Mouse (Mus musculus): Measurements from ENCODE around the gene Clvs2. TPM values are rescaled to one million over a fixed set of nuclear protein-coding genes. Genes with fewer than 3 reads are reported as not detected.

Clvs2 gene
- polyA plus RNA-seq, 1 experiment from 2014 or later = 1.6 TPM

DNA sequence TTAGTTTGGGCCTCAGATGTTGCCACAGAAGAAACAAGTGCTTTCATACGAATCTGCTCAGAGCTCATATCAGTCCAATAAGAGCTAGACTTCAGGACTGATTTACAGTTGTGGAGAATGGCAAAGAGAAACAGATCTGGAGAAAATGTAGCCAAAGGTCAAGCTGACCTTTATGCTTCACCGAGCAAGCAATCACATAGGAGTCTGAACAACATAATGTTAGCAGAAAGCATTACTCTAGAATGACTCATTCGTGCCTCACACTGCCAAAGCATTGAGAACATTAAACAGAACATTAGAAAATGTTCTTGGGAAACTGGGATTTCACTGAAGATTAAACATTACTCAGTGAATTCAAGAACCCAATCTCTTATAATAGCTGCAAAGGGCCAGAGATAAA, 66.5 kb downstream of the Clvs2 start:
- no peak overlapping the region for H3K9ac ChIP-seq (ENCODE audit: low read length)
- no peaks in the 10 kb centered on the region for H3K4me1 ChIP-seq (replicated peaks; ENCODE audit: control insufficient read depth, insufficient read depth, low read length)
- no peaks in the 10 kb centered on the region for H3K9me3 ChIP-seq (ENCODE audit: control insufficient read depth, low read length)
- no peaks in the 10 kb centered on the region for H3K27me3 ChIP-seq (ENCODE audit: control insufficient read depth, insufficient read depth, low read length)
- no peaks in the 10 kb centered on the region for H3K36me3 ChIP-seq (ENCODE audit: control insufficient read depth, insufficient read depth, low read length)
- DNase-seq (ENCODE audit: low spot score) = no peak
- no peak overlapping the region for H3K4me2 ChIP-seq (ENCODE audit: low read depth, low read length, severe bottlenecking)
- no peak overlapping the region for H3K27ac ChIP-seq (ENCODE audit: low read depth, low read length)
- WGBS = 78% methylated on average over 3 of the region's 3 CpGs
- H3K4me3 ChIP-seq (ENCODE audit: low read depth, low read length) = no peak overlapping the region
- ATAC-seq (replicated peaks; ENCODE audit: low FRiP score) = no peak

DNA sequence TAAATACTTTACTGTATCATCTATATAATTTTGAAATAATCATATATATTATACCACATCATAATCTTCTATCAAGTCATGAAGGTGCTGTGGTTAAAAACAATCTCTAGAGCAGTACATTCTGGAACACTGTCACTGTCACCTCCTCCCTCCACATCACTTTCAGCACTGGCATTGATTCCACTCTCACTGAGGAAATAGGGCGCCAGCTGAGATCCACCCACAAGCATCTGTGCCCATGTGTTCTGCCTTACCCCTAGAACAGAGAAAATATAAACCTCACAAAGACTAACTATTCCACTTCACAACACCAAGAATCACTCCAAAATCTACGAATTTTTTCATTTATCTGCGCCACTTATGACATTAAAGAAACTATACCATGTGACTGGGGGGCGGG, 84.2 kb downstream of the Clvs2 start:
- Histone ChIP-seq H3K27ac (ENCODE audit: low read depth, low read length) (no peak overlapping the region), H3K9ac (ENCODE audit: low read length) (no peak overlapping the region), H3K9me3 (ENCODE audit: control insufficient read depth, low read length) (no peaks in the 10 kb centered on the region), H3K4me2 (ENCODE audit: low read depth, low read length, severe bottlenecking) (no peak overlapping the region), H3K27me3 (ENCODE audit: control insufficient read depth, insufficient read depth, low read length) (no peaks in the 10 kb centered on the region), H3K4me3 (ENCODE audit: low read depth, low read length) (no peak overlapping the region), H3K36me3 (ENCODE audit: control insufficient read depth, insufficient read depth, low read length) (no peaks in the 10 kb centered on the region), H3K4me1 (replicated peaks; ENCODE audit: control insufficient read depth, insufficient read depth, low read length) (no peaks in the 10 kb centered on the region)
- 84% methylated on average over 4 of the region's 4 CpGs for WGBS
- no peak for ATAC-seq (replicated peaks; ENCODE audit: low FRiP score)
- no peak for DNase-seq (ENCODE audit: low spot score)

Other genes with a start within 250 kb of the Clvs2 start
- gene Sult3a2, start 161.9 kb upstream of the Clvs2 start, polyA plus RNA-seq (2014; fragmentation: Nextera tagmentation; extraction: Ambion mirVana) = not detected in 2 replicates
- gene Sult3a1, start 233.0 kb upstream of the Clvs2 start, polyA plus RNA-seq (2014; fragmentation: Nextera tagmentation; extraction: Ambion mirVana) = not detected in 2 replicates

All from forebrain, embryonic 11.5 days (tissue).